ENCODE assay signal across 31 mouse cellular contexts in genomic region chr14:57391621-57392020, GRCm38 (mm10). TPM values are rescaled to one million over a fixed set of nuclear protein-coding genes. Genes with fewer than 3 reads are reported as not detected.
DNase-seq lines count a peak whose midpoint lies in the region; ATAC-seq and TF ChIP-seq lines count a peak whose summit lies in the region.
"Had no signal": no experiment of that assay in that cellular context is flagged by ENCODE, and none has a peak within 500 bp of the region (broad histone marks: within the 10 kb centered on the region; RNA-seq: fewer than 3 reads in every experiment).

No protein-coding gene starts in this region.

- TF ChIP-seq CTCF in liver, embryonic 14.5 days (IDR thresholded peaks at IDR 0.05; ENCODE audit: low read depth): no peak
- TF ChIP-seq CTCF in intestine, postnatal 0 days (IDR thresholded peaks at IDR 0.05; ENCODE audit: low read depth): no peak

- TF ChIP-seq EP300 in liver, embryonic 14.5 days (IDR thresholded peaks at IDR 0.05; ENCODE audit: low read depth): no peak

- no peak for DNase-seq in liver, embryonic 14.5 days (ENCODE audit: low read depth in 3 of 3, low spot score in 3 of 3)
- DNase-seq in liver: no peak
- DNase-seq in natural killer cell, adult 2 months (ENCODE audit: low spot score in 2 of 2): peak; percentile 21 to 48
- DNase-seq in right cerebral cortex, postnatal 36 days (ENCODE audit: low spot score in 2 of 2): no peak
- no peak for DNase-seq in layer of hippocampus, postnatal 25 days (ENCODE audit: extremely low spot score in 1 of 2, low spot score in 1 of 2)
- no peak for DNase-seq in left cerebral cortex, adult 8-10 months (ENCODE audit: low spot score in 2 of 2)
- DNase-seq: adrenal gland, adult 2 months; adrenal gland, postnatal 14 days; B cell, adult 2 months; cerebellum, adult 11 months; cerebellum, adult 2 months; cerebellum, adult 9-11 months; cerebellum, postnatal 25 days; embryo, embryonic 11 days; gastrocnemius, postnatal 25 days; heart, adult 18-20 months; heart, postnatal 10 days; heart, postnatal 36 days had no signal

- no peak overlapping the region for H3K4me2 ChIP-seq in liver, embryonic 14.5 days (ENCODE audit: low read depth)
- H3K4me2 ChIP-seq in intestine, postnatal 0 days (replicated peaks; ENCODE audit: low read depth): no peak overlapping the region
- H3K4me2 ChIP-seq: embryonic facial prominence, embryonic 13.5 days; forebrain, embryonic 12.5 days; forebrain, embryonic 15.5 days; heart, embryonic 12.5 days; heart, embryonic 15.5 days; hindbrain, embryonic 13.5 days had no signal

- ATAC-seq in liver, embryonic 14.5 days (ENCODE audit: insufficient read depth): peak; percentile 31; the same call in 1 of the 2 replicates
- no peak for ATAC-seq in intestine, postnatal 0 days
- ATAC-seq: forebrain, embryonic 15.5 days; hindbrain, embryonic 16.5 days had no signal

- whole genome bisulfite sequencing in liver, embryonic 14.5 days (ENCODE audit: insufficient replicate concordance): 23% methylated on average over 4 of the region's 4 CpGs
- 44% methylated on average over 4 of the region's 4 CpGs for WGBS in intestine, postnatal 0 days

- no peak overlapping the region for H3K27ac ChIP-seq in liver, embryonic 14.5 days
- peak overlapping the region; percentile 55; the same call in 1 of the 2 replicates for H3K27ac ChIP-seq in intestine, postnatal 0 days (ENCODE audit: low read depth, low read length)
- H3K27ac ChIP-seq: embryonic facial prominence, embryonic 10.5 days; embryonic facial prominence, embryonic 13.5 days; forebrain, embryonic 12.5 days; forebrain, embryonic 15.5 days; heart, embryonic 15.5 days; hindbrain, embryonic 10.5 days; hindbrain, embryonic 13.5 days had no signal

- H3K9me3 ChIP-seq in liver, embryonic 14.5 days (ENCODE audit: control insufficient read depth, low read length): no peaks in the 10 kb centered on the region
- no peaks in the 10 kb centered on the region for H3K9me3 ChIP-seq in intestine, postnatal 0 days (ENCODE audit: control insufficient read depth)
- H3K9me3 ChIP-seq: embryonic facial prominence, embryonic 10.5 days; embryonic facial prominence, embryonic 13.5 days; forebrain, embryonic 12.5 days; forebrain, embryonic 15.5 days; G1E; heart, embryonic 12.5 days; heart, embryonic 15.5 days; hindbrain, embryonic 10.5 days; hindbrain, embryonic 13.5 days had no signal

- no peak overlapping the region for H3K4me3 ChIP-seq in liver, embryonic 14.5 days (ENCODE audit: insufficient read depth in 1 of 2, low read depth in 2 of 2, low read length in 2 of 2)
- no peak overlapping the region for H3K4me3 ChIP-seq in intestine, postnatal 0 days (ENCODE audit: low read depth, low read length)
- H3K4me3 ChIP-seq: embryonic facial prominence, embryonic 10.5 days; embryonic facial prominence, embryonic 13.5 days; erythroblast, embryonic 14.5 days; forebrain, embryonic 12.5 days; forebrain, embryonic 15.5 days; heart, embryonic 12.5 days; heart, embryonic 15.5 days; hindbrain, embryonic 10.5 days; hindbrain, embryonic 13.5 days had no signal

- no peaks in the 10 kb centered on the region for H3K36me3 ChIP-seq in liver, embryonic 14.5 days (replicated peaks; ENCODE audit: control insufficient read depth, insufficient read depth, low read depth)
- no peaks in the 10 kb centered on the region for H3K36me3 ChIP-seq in intestine, postnatal 0 days (ENCODE audit: control insufficient read depth, insufficient read depth)
- H3K36me3 ChIP-seq: embryonic facial prominence, embryonic 10.5 days; embryonic facial prominence, embryonic 13.5 days; forebrain, embryonic 12.5 days; forebrain, embryonic 15.5 days; heart, embryonic 12.5 days; heart, embryonic 15.5 days; hindbrain, embryonic 10.5 days; hindbrain, embryonic 13.5 days had no signal

- H3K9ac ChIP-seq in liver, embryonic 14.5 days (replicated peaks): no peak overlapping the region
- H3K9ac ChIP-seq in intestine, postnatal 0 days (ENCODE audit: low read depth, low read length): no peak overlapping the region
- H3K9ac ChIP-seq: embryonic facial prominence, embryonic 13.5 days; forebrain, embryonic 12.5 days; forebrain, embryonic 15.5 days; heart, embryonic 12.5 days; heart, embryonic 15.5 days; hindbrain, embryonic 13.5 days had no signal

- no peaks in the 10 kb centered on the region for H3K27me3 ChIP-seq in liver, embryonic 14.5 days (ENCODE audit: control insufficient read depth, insufficient read depth, low read length)
- no peaks in the 10 kb centered on the region for H3K27me3 ChIP-seq in intestine, postnatal 0 days (replicated peaks; ENCODE audit: control insufficient read depth, insufficient read depth, low read length)
- H3K27me3 ChIP-seq: CH12.LX; embryonic facial prominence, embryonic 13.5 days; forebrain, embryonic 12.5 days; forebrain, embryonic 15.5 days; heart, embryonic 12.5 days; heart, embryonic 15.5 days had no signal

- peaks cover 0 to 11% of the 10 kb centered on the region in 2 experiments; a peak in 1 of 4 replicates for H3K4me1 ChIP-seq in liver, embryonic 14.5 days (replicated peaks; ENCODE audit: control insufficient read depth in 2 of 2, insufficient read depth in 2 of 2, low read length in 1 of 2)
- 0 out of 2 replicates have a peak, but pooled peaks cover 15% of the 10 kb centered on the region for H3K4me1 ChIP-seq in intestine, postnatal 0 days (replicated peaks; ENCODE audit: control insufficient read depth, insufficient read depth, low read length)
- H3K4me1 ChIP-seq: forebrain, embryonic 12.5 days; forebrain, embryonic 15.5 days; hindbrain, embryonic 13.5 days had no signal

RNA-seq across cellular contexts. Expression of gene Cryl1, which starts 6.7 kb away (rescaled TPM):
- 5.9 and 7.4 TPM in 2 replicates for polyA plus RNA-seq in liver, embryonic 14.5 days (2012; rRNA removed)
- 6.0 and 8.3 TPM in 2 replicates for polyA plus RNA-seq in liver, embryonic 14.5 days (2014; fragmentation: Nextera tagmentation; extraction: Ambion mirVana)
- polyA plus RNA-seq in intestine, postnatal 0 days (2015; fragmentation: Nextera tagmentation; extraction: Ambion mirVana): 153 and 173 TPM in 2 replicates
- 10 to 100 TPM; 18.1 to 21.4 TPM for total RNA-seq in layer of hippocampus, postnatal 25 days (2021)
- total RNA-seq in left cerebral cortex, adult 8-10 months (2022): 10 to 100 TPM; 16.0 to 22.1 (median 20.4) TPM

RNA-seq across cellular contexts. Expression of gene Ift88, which starts 32.2 kb away (rescaled TPM):
- polyA plus RNA-seq in liver, embryonic 14.5 days (2012; rRNA removed): 1.1 and 1.6 TPM in 2 replicates
- polyA plus RNA-seq in liver, embryonic 14.5 days (2014; fragmentation: Nextera tagmentation; extraction: Ambion mirVana): 1.6 and 1.8 TPM in 2 replicates
- 5.1 and 5.2 TPM in 2 replicates for polyA plus RNA-seq in intestine, postnatal 0 days (2015; fragmentation: Nextera tagmentation; extraction: Ambion mirVana)
- 10 to 100 TPM; 12.9 to 13.9 TPM for total RNA-seq in layer of hippocampus, postnatal 25 days (2021)
- total RNA-seq in left cerebral cortex, adult 8-10 months (2022): 10 to 100 TPM; 15.3 to 20.8 (median 17.9) TPM
- polyA plus RNA-seq: erythroblast, embryonic 14.5 days had no signal

Comparison
In these comparisons a context has a peak if more than half of its experiments do, and no peak if none do; other contexts are left out.
1. DNase-seq: peak in natural killer cell, adult 2 months (2 of 2); none in liver, embryonic 14.5 days (0 of 3), liver (single experiment), right cerebral cortex, postnatal 36 days (0 of 2), layer of hippocampus, postnatal 25 days (0 of 2) and left cerebral cortex, adult 8-10 months (0 of 2).